Mouse (Mus musculus) stomach, embryonic 15.5 days (tissue): Measurements from ENCODE around the gene Rab17. TPM values are rescaled to one million over a fixed set of nuclear protein-coding genes. Genes with fewer than 3 reads are reported as not detected.

Source experiments
- ATAC-seq: fragments of 200-750 bp; cut with Nextera tagmentation; 2 replicates; pipeline ENCODE4 v1.8.0; 2017; ENCODE audit warnings: low read depth, moderate number of reproducible peaks, moderate TSS enrichment; ENCODE audit not compliant: insufficient read depth, low FRiP score
- H3K27ac ChIP-seq: fragments of 300-500 bp; sonication (generic); 2 replicates; pipeline ENCODE4 v1.5.1; 2015; ENCODE audit warnings: mild to moderate bottlenecking, inconsistent platforms
- H3K27me3 ChIP-seq: fragments of 300-500 bp; sonication (generic); replicated peaks from 2 replicates; pipeline ENCODE4 v1.6.1; 2015; ENCODE audit warnings: inconsistent platforms
- H3K36me3 ChIP-seq: fragments of 300-500 bp; sonication (generic); 2 replicates; pipeline ENCODE4 v1.6.1; 2015; ENCODE audit warnings: inconsistent platforms
- H3K4me1 ChIP-seq: fragments of 300-500 bp; sonication (generic); 2 replicates; pipeline ENCODE4 v1.6.1; 2015; ENCODE audit warnings: inconsistent platforms
- H3K4me2 ChIP-seq: fragments of 300-500 bp; sonication (generic); 2 replicates; pipeline ENCODE4 v1.6.1; 2015; ENCODE audit warnings: mild to moderate bottlenecking, inconsistent platforms
- H3K4me3 ChIP-seq: fragments of 300-500 bp; sonication (generic); replicated peaks from 2 replicates; pipeline ENCODE4 v1.5.1; 2015; ENCODE audit warnings: inconsistent platforms
- H3K9ac ChIP-seq: fragments of 300-500 bp; sonication (generic); 2 replicates; pipeline ENCODE4 v1.6.1; 2015; ENCODE audit warnings: inconsistent platforms
- H3K9me3 ChIP-seq: fragments of 300-500 bp; sonication (generic); 2 replicates; pipeline ENCODE4 v1.6.1; 2016; ENCODE audit warnings: inconsistent platforms
- WGBS: fragments of 180-500 bp; shearing (Covaris S2); methylation state at CpG from one replicate; pipeline ENCODE4 v1.1.7; 2015; 5-methylcytosine and 5-hydroxymethylcytosine counted together
- polyA plus RNA-seq: library from polyadenylated mRNA; unstranded; fragments of >200 nt; fragmentation: Nextera tagmentation; extraction: Ambion mirVana; gene quantifications from 2 replicates; pipeline ENCODE4 v1.2.1, GENCODE M21; 2015

Rab17 gene
- polyA plus RNA-seq, 1 experiment from 2014 or later: 9.5 TPM

GRCm38 (mm10) chr1:90926030-90926429 is 43.4 kb downstream of the Rab17 start:
- WGBS: 75% methylated on average over 4 of the region's 4 CpGs
- Histone ChIP-seq H3K9ac (no peak overlapping the region), H3K27me3 (no peaks in the 10 kb centered on the region), H3K36me3 (no peaks in the 10 kb centered on the region), H3K27ac (no peak overlapping the region), H3K9me3 (no peaks in the 10 kb centered on the region), H3K4me3 (no peak overlapping the region), H3K4me1 (peaks cover 11% of the 10 kb centered on the region), H3K4me2 (no peak overlapping the region)
- no peak for ATAC-seq

- H3K4me2 ChIP-seq: no peak overlapping the region
- H3K4me1 ChIP-seq: no peaks in the 10 kb centered on the region
- no peaks in the 10 kb centered on the region for H3K36me3 ChIP-seq
- no peaks in the 10 kb centered on the region for H3K9me3 ChIP-seq
- no peak overlapping the region for H3K27ac ChIP-seq
- H3K4me3 ChIP-seq: no peak overlapping the region
- WGBS: 80% methylated on average over 9 of the region's 9 CpGs
- H3K27me3 ChIP-seq: 0 out of 2 replicates have a peak, but pooled peaks cover 8% of the 10 kb centered on the region
- ATAC-seq: no peak
- no peak overlapping the region for H3K9ac ChIP-seq
These were observed 47.8 kb downstream of the Rab17 start for GRCm38 (mm10) chr1:90921687-90922086.

- Histone ChIP-seq H3K4me2 (no peak overlapping the region), H3K27ac (no peak overlapping the region; the same call in 1 of the 2 replicates), H3K9me3 (no peaks in the 10 kb centered on the region), H3K4me3 (no peak overlapping the region), H3K4me1 (peaks cover 15% of the 10 kb centered on the region), H3K27me3 (0 out of 2 replicates have a peak, but pooled peaks cover 9% of the 10 kb centered on the region), H3K9ac (no peak overlapping the region), H3K36me3 (no peaks in the 10 kb centered on the region)
- no peak for ATAC-seq
- 58% methylated on average over 6 of the region's 6 CpGs for WGBS
These were observed 52.0 kb downstream of the Rab17 start for GRCm38 (mm10) chr1:90917509-90917908.

- 0 out of 2 replicates have a peak, but pooled peaks cover 9% of the 10 kb centered on the region for H3K27me3 ChIP-seq
- 0 out of 2 replicates have a peak within 1 kb of the TSS, but pooled peaks have one; percentile 27 for H3K27ac ChIP-seq
- no peak within 1 kb of the TSS for H3K9ac ChIP-seq
- H3K4me3 ChIP-seq: peak within 1 kb of the TSS; percentile 20
- peak within 1 kb of the TSS; percentile 53 for H3K4me2 ChIP-seq
- H3K4me1 ChIP-seq: peaks cover 15% of the 10 kb centered on the region
- no peaks in the 10 kb centered on the region for H3K9me3 ChIP-seq
- 13% methylated on average over 18 of the region's 18 CpGs for WGBS
- peak; percentile 57 for ATAC-seq
- no peaks in the 10 kb centered on the region for H3K36me3 ChIP-seq
These were observed 54.4 kb downstream of the Rab17 start, which contains the start of gene Mlph for GRCm38 (mm10) chr1:90914948-90915569. Gene Mlph (plus strand): TSS chr1:90915085.

- Histone ChIP-seq H3K36me3 (no peaks in the 10 kb centered on the region), H3K27ac (no peak overlapping the region), H3K4me2 (no peak overlapping the region), H3K27me3 (0 out of 2 replicates have a peak, but pooled peaks cover 9% of the 10 kb centered on the region), H3K4me1 (peaks cover 24% of the 10 kb centered on the region), H3K4me3 (no peak overlapping the region), H3K9me3 (no peaks in the 10 kb centered on the region), H3K9ac (no peak overlapping the region)
- ATAC-seq: no peak
- WGBS: 55% methylated on average over 6 of the region's 6 CpGs
These were observed 56.2 kb downstream of the Rab17 start for GRCm38 (mm10) chr1:90913231-90913630.

- no peaks in the 10 kb centered on the region for H3K36me3 ChIP-seq
- ATAC-seq: peak; percentile 78
- H3K4me1 ChIP-seq: peaks cover 13% of the 10 kb centered on the region
- no peak overlapping the region for H3K9ac ChIP-seq
- no peaks in the 10 kb centered on the region for H3K27me3 ChIP-seq
- no peak overlapping the region for H3K4me3 ChIP-seq
- WGBS: 28% methylated on average over 17 of the region's 17 CpGs
- H3K4me2 ChIP-seq: peak overlapping the region; percentile 38
- no peaks in the 10 kb centered on the region for H3K9me3 ChIP-seq
- H3K27ac ChIP-seq: peak overlapping the region; percentile 23
These were observed 59.8 kb downstream of the Rab17 start for GRCm38 (mm10) chr1:90909631-90910152.

- Histone ChIP-seq H3K27me3 (no peaks in the 10 kb centered on the region), H3K4me2 (peak overlapping the region; percentile 38), H3K9me3 (no peaks in the 10 kb centered on the region), H3K9ac (no peak overlapping the region), H3K27ac (peak overlapping the region; percentile 23), H3K36me3 (no peaks in the 10 kb centered on the region), H3K4me1 (peaks cover 9% of the 10 kb centered on the region), H3K4me3 (no peak overlapping the region)
- 0 out of 2 replicates have a peak, but pooled peaks have one; percentile 44 for ATAC-seq
These were observed 60.3 kb downstream of the Rab17 start for GRCm38 (mm10) chr1:90909161-90909560.

Other genes with a start within 250 kb of the Rab17 start
- gene Col6a3, start 125.7 kb downstream of the Rab17 start, polyA plus RNA-seq: 86.6 and 109 TPM in 2 replicates
- gene Mlph, start 54.6 kb downstream of the Rab17 start, polyA plus RNA-seq: 1.8 and 2.3 TPM in 2 replicates
- gene Prlh, start 16.6 kb downstream of the Rab17 start, polyA plus RNA-seq: not detected in 2 replicates
- 64.9 and 65.4 TPM in 2 replicates for gene Lrrfip1, start 29.1 kb upstream of the Rab17 start, polyA plus RNA-seq
- gene Rbm44, start 175.4 kb upstream of the Rab17 start, polyA plus RNA-seq: 0.86 and 0.88 TPM in 2 replicates
- 4.6 and 5.9 TPM in 2 replicates for gene Ramp1, start 210.2 kb upstream of the Rab17 start, polyA plus RNA-seq